Mouse (Mus musculus) heart, adult 2 months (tissue): ENCODE measurements around the gene Gpr89.

ENCODE experiments used
- CTCF ChIP-seq: fragments of 200-600 bp; IDR thresholded peaks from 2 replicates; pipeline ENCODE4 v1.8.1; 2022; ENCODE audit warnings: antibody characterized with exemption, mild to moderate bottlenecking, moderate library complexity
- EP300 ChIP-seq: fragments of 200-500 bp; IDR thresholded peaks from 2 replicates; pipeline ENCODE4 v1.6.1; 2011; ENCODE audit warnings: low read depth, low read length, control low read depth; ENCODE audit not compliant: insufficient read depth

GRCm38 (mm10) chr3:96904851-96905541, at the start of gene Gpr89:
- TF ChIP-seq CTCF (no peak), EP300 (no peak)
